Mouse (Mus musculus): ENCODE data around the gene Slc22a22. TPM values are rescaled to one million over a fixed set of nuclear protein-coding genes. Genes with fewer than 3 reads are reported as not detected.

Gene Slc22a22
- polyA plus RNA-seq, 2 experiments: not detected

- no peak overlapping the region for H3K27ac ChIP-seq
- H3K9me3 ChIP-seq (ENCODE audit: control insufficient read depth, low read length): no peaks in the 10 kb centered on the region
- H3K9ac ChIP-seq (replicated peaks): no peak overlapping the region
- WGBS (ENCODE audit: insufficient replicate concordance): 53% methylated on average over 4 of the region's 4 CpGs
- TF ChIP-seq CTCF (IDR thresholded peaks at IDR 0.05; ENCODE audit: low read depth): no peak
- no peak for TF ChIP-seq EP300 (IDR thresholded peaks at IDR 0.05; ENCODE audit: low read depth)
- H3K36me3 ChIP-seq (replicated peaks; ENCODE audit: control insufficient read depth, insufficient read depth, low read depth): no peaks in the 10 kb centered on the region
- no peaks in the 10 kb centered on the region for H3K27me3 ChIP-seq (ENCODE audit: control insufficient read depth, insufficient read depth, low read length)
- ATAC-seq (ENCODE audit: insufficient read depth) (no peak), DNase-seq (ENCODE audit: low read depth in 3 of 3, low spot score in 3 of 3) (no peak)
- H3K4me1 ChIP-seq (replicated peaks; ENCODE audit: control insufficient read depth in 2 of 2, insufficient read depth in 2 of 2, low read length in 1 of 2): no peaks in the 10 kb centered on the region
- H3K4me2 ChIP-seq (ENCODE audit: low read depth): no peak overlapping the region
- H3K4me3 ChIP-seq (ENCODE audit: insufficient read depth in 1 of 2, low read depth in 2 of 2, low read length in 2 of 2): no peak overlapping the region
These were observed 83.4 kb downstream of the Slc22a22 start for GRCm38 (mm10) chr15:57394053-57394452.

- no peak for DNase-seq (ENCODE audit: low read depth in 3 of 3, low spot score in 3 of 3)
- Histone ChIP-seq H3K4me3 (ENCODE audit: insufficient read depth in 1 of 2, low read depth in 2 of 2, low read length in 2 of 2) (no peak overlapping the region), H3K4me2 (ENCODE audit: low read depth) (no peak overlapping the region), H3K4me1 (replicated peaks; ENCODE audit: control insufficient read depth in 2 of 2, insufficient read depth in 2 of 2, low read length in 1 of 2) (no peaks in the 10 kb centered on the region), H3K36me3 (replicated peaks; ENCODE audit: control insufficient read depth, insufficient read depth, low read depth) (no peaks in the 10 kb centered on the region), H3K9ac (replicated peaks) (no peak overlapping the region), H3K27me3 (ENCODE audit: control insufficient read depth, insufficient read depth, low read length) (no peaks in the 10 kb centered on the region), H3K9me3 (ENCODE audit: control insufficient read depth, low read length) (no peaks in the 10 kb centered on the region), H3K27ac (no peak overlapping the region)
- ATAC-seq (ENCODE audit: insufficient read depth): no peak
- TF ChIP-seq CTCF (IDR thresholded peaks at IDR 0.05; ENCODE audit: low read depth): no peak
- WGBS (ENCODE audit: insufficient replicate concordance): 62% methylated on average over 7 of the region's 7 CpGs
These were observed 97.0 kb downstream of the Slc22a22 start for GRCm38 (mm10) chr15:57380381-57380780.

DNA sequence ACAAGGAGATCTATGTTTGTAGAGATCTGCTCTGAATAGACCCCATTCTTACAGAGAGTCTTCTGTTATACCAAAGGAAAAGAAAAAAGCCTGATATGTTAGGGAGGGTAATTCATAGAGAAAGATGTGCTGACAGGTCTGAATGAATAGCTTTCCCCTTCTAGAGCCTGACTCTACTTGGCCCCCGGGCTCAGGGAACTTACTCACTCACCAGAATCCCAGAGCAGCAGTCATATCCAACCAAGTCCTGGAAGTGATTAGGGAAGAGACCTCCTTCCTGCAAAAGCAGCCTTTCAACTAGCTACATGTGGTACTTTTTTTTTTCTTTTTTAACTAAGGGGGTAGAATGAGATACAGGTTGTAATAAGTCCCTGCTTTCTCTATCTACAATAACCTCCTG lies 111.0 kb downstream of the Slc22a22 start:
- no peaks in the 10 kb centered on the region for H3K36me3 ChIP-seq (replicated peaks; ENCODE audit: control insufficient read depth, insufficient read depth, low read depth)
- TF ChIP-seq EP300 (IDR thresholded peaks at IDR 0.05; ENCODE audit: low read depth): no peak
- TF ChIP-seq CTCF (IDR thresholded peaks at IDR 0.05; ENCODE audit: low read depth): no peak
- DNase-seq (ENCODE audit: low read depth in 3 of 3, low spot score in 3 of 3) (no peak), ATAC-seq (ENCODE audit: insufficient read depth) (no peak)
- no peaks in the 10 kb centered on the region for H3K4me1 ChIP-seq (replicated peaks; ENCODE audit: control insufficient read depth in 2 of 2, insufficient read depth in 2 of 2, low read length in 1 of 2)
- WGBS (ENCODE audit: insufficient replicate concordance): 46% methylated on average over 1 of the region's 1 CpGs
- H3K9me3 ChIP-seq (ENCODE audit: control insufficient read depth, low read length): no peaks in the 10 kb centered on the region
- no peaks in the 10 kb centered on the region for H3K27me3 ChIP-seq (ENCODE audit: control insufficient read depth, insufficient read depth, low read length)
- no peak overlapping the region for H3K27ac ChIP-seq
- no peak overlapping the region for H3K9ac ChIP-seq (replicated peaks)
- H3K4me3 ChIP-seq (ENCODE audit: insufficient read depth in 1 of 2, low read depth in 2 of 2, low read length in 2 of 2): no peak overlapping the region
- no peak overlapping the region for H3K4me2 ChIP-seq (ENCODE audit: low read depth)

GRCm38 (mm10) chr15:57355278-57355677 lies 122.1 kb downstream of the Slc22a22 start:
- WGBS (ENCODE audit: insufficient replicate concordance): 48% methylated on average over 4 of the region's 4 CpGs
- Histone ChIP-seq H3K9me3 (ENCODE audit: control insufficient read depth, low read length) (no peaks in the 10 kb centered on the region), H3K36me3 (replicated peaks; ENCODE audit: control insufficient read depth, insufficient read depth, low read depth) (no peaks in the 10 kb centered on the region), H3K4me2 (ENCODE audit: low read depth) (no peak overlapping the region), H3K27me3 (ENCODE audit: control insufficient read depth, insufficient read depth, low read length) (no peaks in the 10 kb centered on the region), H3K9ac (replicated peaks) (no peak overlapping the region), H3K27ac (no peak overlapping the region), H3K4me1 (replicated peaks; ENCODE audit: control insufficient read depth in 2 of 2, insufficient read depth in 2 of 2, low read length in 1 of 2) (no peaks in the 10 kb centered on the region), H3K4me3 (ENCODE audit: insufficient read depth in 1 of 2, low read depth in 2 of 2, low read length in 2 of 2) (no peak overlapping the region)
- DNase-seq (ENCODE audit: low read depth in 3 of 3, low spot score in 3 of 3) (no peak), ATAC-seq (ENCODE audit: insufficient read depth) (no peak)
- TF ChIP-seq EP300 (IDR thresholded peaks at IDR 0.05; ENCODE audit: low read depth) (no peak), CTCF (IDR thresholded peaks at IDR 0.05; ENCODE audit: low read depth) (no peak)

DNA sequence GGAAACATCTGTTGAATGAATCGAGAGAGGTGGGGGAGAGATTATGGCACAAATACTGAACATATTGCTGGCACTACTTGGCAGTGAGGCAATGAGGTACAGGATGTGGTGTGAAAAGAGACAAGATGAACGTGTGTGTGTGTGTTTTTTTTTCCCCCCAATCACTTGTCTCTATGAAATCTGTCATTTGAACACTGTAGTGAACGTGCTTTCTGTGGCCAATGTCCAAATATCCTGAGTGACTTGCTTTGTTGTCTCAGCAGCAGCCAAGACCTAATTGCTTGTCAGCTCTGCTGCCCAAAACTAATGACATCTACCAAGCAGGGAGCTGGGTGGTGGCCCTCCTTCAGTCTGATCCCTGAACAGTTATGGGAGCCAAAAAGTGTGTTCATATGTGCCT lies 136.9 kb downstream of the Slc22a22 start:
- Histone ChIP-seq H3K4me3 (ENCODE audit: insufficient read depth in 1 of 2, low read depth in 2 of 2, low read length in 2 of 2) (no peak overlapping the region), H3K4me1 (replicated peaks; ENCODE audit: control insufficient read depth in 2 of 2, insufficient read depth in 2 of 2, low read length in 1 of 2) (no peaks in the 10 kb centered on the region), H3K36me3 (replicated peaks; ENCODE audit: control insufficient read depth, insufficient read depth, low read depth) (no peaks in the 10 kb centered on the region), H3K27me3 (ENCODE audit: control insufficient read depth, insufficient read depth, low read length) (no peaks in the 10 kb centered on the region), H3K27ac (no peak overlapping the region), H3K9ac (replicated peaks) (no peak overlapping the region), H3K4me2 (ENCODE audit: low read depth) (no peak overlapping the region), H3K9me3 (ENCODE audit: control insufficient read depth, low read length) (no peaks in the 10 kb centered on the region)
- 39% methylated on average over 3 of the region's 3 CpGs for WGBS (ENCODE audit: insufficient replicate concordance)
- no peak for ATAC-seq (ENCODE audit: insufficient read depth)
- DNase-seq (ENCODE audit: low read depth in 3 of 3, low spot score in 3 of 3): no peak
- TF ChIP-seq CTCF (IDR thresholded peaks at IDR 0.05; ENCODE audit: low read depth): no peak
- TF ChIP-seq EP300 (IDR thresholded peaks at IDR 0.05; ENCODE audit: low read depth): no peak
